Mouse (Mus musculus) induced T-regulatory cell, adult 2 months (primary cell): ENCODE results near the gene Ttc9.

Source experiments
- DNase-seq: peaks from one replicate; pipeline ENCODE4 v3.0.0-alpha.2; 2012; ENCODE audit warnings: low read depth

Gene Ttc9

GRCm38 (mm10) chr12:81630915-81631660 lies at the start of gene Ttc9:
Ttc9 (plus strand) TSS chr12:81631249.
- no peak for DNase-seq

GRCm38 (mm10) chr12:81594902-81595671 lies 36.0 kb upstream of the Ttc9 start, which contains the start of gene Med6:
Med6 (minus strand) TSS chr12:81595008.
- DNase-seq, result peak; percentile 98

GRCm38 (mm10) chr12:81596547-81597262 lies 34.3 kb upstream of the Ttc9 start:
- DNase-seq, result peak; percentile 20

DNA sequence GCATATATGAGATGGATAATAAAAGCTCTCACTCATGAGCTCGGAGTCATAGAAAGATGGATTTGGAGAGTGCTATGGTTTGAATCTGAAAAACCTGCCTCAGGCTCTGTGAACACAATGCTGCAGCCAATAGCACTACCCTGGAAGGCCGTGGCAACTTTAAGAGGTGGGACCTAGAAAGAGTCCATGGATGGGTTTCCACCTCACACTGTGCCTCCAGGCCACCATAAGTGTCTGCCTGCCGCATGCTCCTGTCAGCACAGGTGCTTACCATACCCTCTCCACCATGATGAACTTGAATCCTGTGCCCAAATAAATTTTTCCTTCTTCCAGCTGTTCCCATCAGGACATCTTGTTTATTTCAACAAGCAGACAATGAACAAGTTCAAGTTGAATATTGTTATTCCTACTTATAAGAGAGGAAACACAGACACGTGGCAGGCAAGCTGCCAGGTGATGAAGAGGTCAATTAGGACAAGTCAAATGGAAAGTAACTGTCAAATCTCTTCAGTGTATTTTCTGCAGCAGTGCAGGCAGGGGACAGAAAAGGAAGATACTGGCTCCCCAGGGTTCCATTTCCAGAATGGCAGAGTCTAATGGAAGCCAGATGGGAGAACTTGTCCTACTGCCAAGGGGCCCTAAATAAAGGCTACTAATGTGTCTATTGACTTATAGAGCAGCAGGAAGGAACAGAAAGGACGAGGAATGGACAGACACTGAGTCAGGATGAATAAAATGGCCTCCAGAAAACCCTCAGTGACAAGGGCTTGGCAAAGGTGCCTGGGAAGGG lies 25.9 kb upstream of the Ttc9 start:
- DNase-seq, result no peak

DNA sequence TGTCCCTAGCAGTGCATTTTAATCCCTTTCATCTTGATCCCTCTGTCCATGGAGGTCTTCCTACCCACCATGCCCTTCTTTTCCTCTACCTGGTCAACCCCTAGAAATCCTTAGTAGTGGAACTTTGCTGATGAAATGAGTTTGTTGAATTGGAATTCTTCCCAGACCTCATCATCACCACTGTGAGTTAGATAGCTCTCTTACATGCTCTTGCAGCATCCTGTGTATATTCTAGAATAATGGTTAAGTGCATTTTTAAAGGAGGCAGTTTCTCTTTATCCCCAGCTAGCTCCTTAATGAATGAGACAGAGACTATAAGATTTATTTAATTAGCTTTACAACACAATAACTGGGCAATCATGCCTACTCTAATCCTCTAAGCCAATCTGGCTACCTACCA lies 21.6 kb upstream of the Ttc9 start:
- no peak for DNase-seq

GRCm38 (mm10) chr12:81615807-81616206 lies 15.2 kb upstream of the Ttc9 start:
- DNase-seq, result no peak

- DNase-seq, result no peak
Measured at GRCm38 (mm10) chr12:81616980-81617379, 14.1 kb upstream of the Ttc9 start.

GRCm38 (mm10) chr12:81619302-81619701 lies 11.7 kb upstream of the Ttc9 start:
- peak; percentile 76 for DNase-seq

- no peak for DNase-seq
Measured at GRCm38 (mm10) chr12:81623377-81623776, 7.7 kb upstream of the Ttc9 start.

- no peak for DNase-seq
Measured at GRCm38 (mm10) chr12:81626226-81626861, 4.7 kb upstream of the Ttc9 start.

DNA sequence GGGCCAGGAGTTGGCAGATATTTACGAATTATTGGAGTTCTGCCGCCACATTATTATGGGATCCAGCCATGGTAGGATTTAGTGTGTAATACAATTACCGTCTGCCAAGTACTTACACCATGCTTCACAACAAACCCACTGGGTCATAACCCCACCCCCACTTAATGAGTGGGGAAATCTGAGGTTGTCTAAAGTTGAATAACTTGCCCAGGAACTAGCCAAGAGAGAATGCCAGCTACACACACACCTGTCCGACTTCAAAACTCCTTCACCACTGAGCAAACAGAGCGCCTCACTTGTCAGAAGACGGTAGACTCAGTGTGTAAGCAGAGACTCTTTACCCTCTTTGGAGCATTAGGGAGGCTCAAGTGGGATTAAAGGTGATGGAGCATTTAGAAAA lies 3.6 kb upstream of the Ttc9 start:
- DNase-seq, result no peak

DNA sequence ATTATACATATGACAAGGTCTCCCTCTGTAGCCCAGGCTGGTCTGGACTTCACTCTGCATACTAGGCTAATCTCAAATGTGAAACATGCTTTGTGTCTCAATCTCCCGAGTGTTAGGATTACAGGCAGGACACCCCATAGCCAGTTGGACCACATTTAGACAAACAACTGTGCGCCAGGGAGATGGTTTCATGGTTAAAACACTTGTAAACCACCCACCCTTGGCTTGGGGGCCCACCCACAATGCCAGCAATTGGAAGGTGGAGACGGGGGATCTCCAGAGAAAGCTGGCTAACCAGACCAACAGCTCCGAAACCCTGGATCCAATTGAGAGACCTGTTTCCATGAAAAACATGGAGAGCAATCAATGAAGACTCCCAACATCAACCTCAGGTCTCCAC lies 3.0 kb upstream of the Ttc9 start:
- no peak for DNase-seq

DNA sequence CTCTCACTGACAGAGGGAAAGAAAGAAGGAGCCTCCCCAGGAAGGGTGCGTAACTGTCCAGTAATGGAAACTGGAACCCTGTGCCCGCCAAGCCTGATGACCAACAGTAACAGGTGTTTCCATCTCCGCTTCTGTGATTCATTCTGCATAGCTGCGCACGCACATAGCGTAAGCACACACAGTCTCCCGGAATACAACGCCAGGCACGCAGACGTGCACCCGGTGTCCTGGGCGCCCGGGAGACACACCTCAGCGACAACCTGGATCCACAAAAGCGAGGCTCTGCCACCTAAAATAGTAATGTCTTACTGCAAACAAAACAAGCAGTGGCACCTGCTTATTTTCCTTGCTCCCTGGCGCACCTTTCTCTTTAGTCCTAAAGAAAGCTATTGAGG lies 532 bp upstream of the Ttc9 start:
- DNase-seq, result no peak

DNA sequence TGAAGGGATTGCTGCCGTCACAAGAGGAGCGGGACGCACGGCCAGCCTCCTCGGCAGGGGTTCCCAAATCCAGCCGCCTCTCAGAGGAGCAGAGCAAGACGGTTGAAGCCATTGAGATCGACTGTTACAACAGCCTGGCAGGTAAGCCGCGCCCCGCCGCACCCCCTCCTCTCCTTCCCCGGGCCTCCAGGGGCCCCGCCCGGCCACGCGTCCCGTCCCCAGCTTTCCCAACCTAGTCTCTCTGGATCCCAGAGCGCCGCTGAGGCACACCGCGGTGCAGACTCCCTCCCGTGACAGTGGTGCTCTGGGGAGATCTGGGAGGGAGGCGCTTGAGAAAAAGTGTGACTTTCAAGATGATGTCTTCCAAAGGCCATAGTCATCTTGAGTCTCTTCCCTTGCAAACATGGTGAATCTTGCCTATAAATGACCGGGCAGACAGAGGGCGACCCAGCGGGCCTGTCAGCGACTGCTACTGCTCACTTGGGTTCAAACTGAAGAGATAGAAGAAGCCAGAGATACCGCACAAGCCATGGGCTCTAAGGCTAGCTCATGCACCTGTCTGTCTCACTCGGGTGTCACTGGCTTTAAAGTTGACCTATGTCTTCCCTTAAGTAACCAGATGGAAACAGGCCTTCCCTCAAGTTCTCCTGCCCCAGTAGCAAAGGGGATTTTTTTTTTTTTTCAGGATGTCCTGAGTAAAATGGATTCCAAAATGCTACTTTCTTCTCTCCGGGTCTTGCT lies 782 bp downstream of the Ttc9 start:
- no peak for DNase-seq

DNA sequence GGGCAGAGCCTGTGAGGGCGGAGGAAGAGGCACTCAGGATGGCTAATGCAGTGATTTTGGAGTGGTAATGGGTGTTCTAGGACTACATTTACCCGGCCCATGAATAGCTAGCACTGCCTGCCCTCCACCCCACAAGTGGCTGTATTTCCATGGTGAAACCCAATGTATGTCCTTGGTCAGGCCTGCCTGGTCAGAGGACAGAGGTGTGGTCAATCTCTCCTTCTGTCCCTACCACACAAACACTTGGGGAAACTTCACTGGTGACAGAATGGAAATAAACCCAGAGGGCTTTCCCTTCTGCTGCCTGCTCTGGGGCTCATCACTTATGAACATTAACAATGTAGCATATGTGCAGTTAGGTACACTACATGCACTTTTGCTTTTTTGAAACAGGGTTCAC lies 2.2 kb downstream of the Ttc9 start:
- DNase-seq, result no peak

GRCm38 (mm10) chr12:81640656-81641055 lies 9.6 kb downstream of the Ttc9 start:
- no peak for DNase-seq

GRCm38 (mm10) chr12:81642361-81643082 lies 11.5 kb downstream of the Ttc9 start:
- no peak for DNase-seq

- no peak for DNase-seq
Measured at GRCm38 (mm10) chr12:81646811-81647210, 15.8 kb downstream of the Ttc9 start.

DNA sequence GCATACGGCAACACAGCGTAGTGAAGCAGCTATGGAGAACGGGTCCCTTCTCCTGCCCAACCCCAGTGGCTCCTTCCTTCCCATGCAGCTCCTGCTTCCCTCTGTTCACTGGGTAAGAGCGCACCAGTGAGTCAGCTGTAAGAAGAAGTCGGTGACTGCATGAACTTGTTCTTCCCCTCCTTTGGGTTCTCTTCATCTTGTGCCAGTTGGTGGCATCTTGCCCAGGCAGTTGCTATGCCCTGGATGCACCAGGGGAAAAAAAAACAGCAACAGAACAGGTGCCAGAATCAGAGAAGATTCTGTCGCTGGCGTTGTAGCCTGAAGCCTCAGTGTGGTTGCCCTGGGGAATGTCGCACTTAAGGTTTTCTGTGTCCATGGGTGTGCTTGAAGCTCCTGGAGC lies 22.3 kb downstream of the Ttc9 start:
- DNase-seq, result no peak

DNA sequence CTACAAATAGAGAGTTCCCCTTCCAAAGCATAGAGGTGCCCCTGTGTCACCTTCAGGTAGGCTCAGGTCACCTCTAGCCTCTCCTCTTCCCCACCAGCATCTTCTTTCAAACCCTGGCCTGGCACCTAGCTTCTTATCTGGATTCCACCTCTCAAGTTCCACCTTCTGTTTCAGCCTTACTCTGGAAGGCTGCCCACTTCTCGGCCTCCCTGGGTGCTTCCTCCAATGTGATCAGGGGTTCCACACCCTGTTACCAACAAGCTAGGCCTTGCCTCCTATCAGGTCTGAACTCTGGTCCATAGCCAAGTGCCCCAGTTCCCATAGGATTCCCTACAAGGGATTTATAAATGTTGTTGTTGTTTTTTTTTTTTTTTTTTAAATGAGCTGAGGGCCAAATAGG lies 26.3 kb downstream of the Ttc9 start:
- no peak for DNase-seq
